Mouse (Mus musculus): ENCODE data around the gene Zbtb21.

Gene Zbtb21

GRCm38 (mm10) chr16:97941844-97942243, 20.6 kb downstream of the Zbtb21 start:
- DNase-seq, result no peak

- no peak for DNase-seq
Observed at GRCm38 (mm10) chr16:97940471-97940973, 21.9 kb downstream of the Zbtb21 start.

- no peak for DNase-seq
Observed at GRCm38 (mm10) chr16:97935815-97936214, 26.6 kb downstream of the Zbtb21 start.

- peak; percentile 34 for DNase-seq
Observed at GRCm38 (mm10) chr16:97930231-97930630, 32.2 kb downstream of the Zbtb21 start.

- no peak for DNase-seq
Observed at GRCm38 (mm10) chr16:97929520-97929919, 32.9 kb downstream of the Zbtb21 start.

- DNase-seq, result no peak
Observed at GRCm38 (mm10) chr16:97927331-97927938, 35.0 kb downstream of the Zbtb21 start.

GRCm38 (mm10) chr16:97926381-97926780, 36.0 kb downstream of the Zbtb21 start:
- DNase-seq, result no peak

- DNase-seq, result no peak
Observed at GRCm38 (mm10) chr16:97925760-97926159, 36.7 kb downstream of the Zbtb21 start.

GRCm38 (mm10) chr16:97923700-97924099, 38.7 kb downstream of the Zbtb21 start:
- no peak for DNase-seq

GRCm38 (mm10) chr16:97922779-97923126, 39.7 kb downstream of the Zbtb21 start:
- no peak for DNase-seq

GRCm38 (mm10) chr16:97921961-97922778, 40.3 kb downstream of the Zbtb21 start:
- DNase-seq, result peak; percentile 87

- no peak for DNase-seq
Observed at GRCm38 (mm10) chr16:97920621-97921020, 41.8 kb downstream of the Zbtb21 start.

GRCm38 (mm10) chr16:97919793-97920192, 42.6 kb downstream of the Zbtb21 start:
- DNase-seq, result no peak

- DNase-seq, result no peak
Observed at GRCm38 (mm10) chr16:97912873-97913272, 49.5 kb downstream of the Zbtb21 start.

- no peak for DNase-seq
Observed at GRCm38 (mm10) chr16:97909356-97909755, 53.1 kb downstream of the Zbtb21 start.

- DNase-seq, result no peak
Observed at GRCm38 (mm10) chr16:97907496-97907895, 54.9 kb downstream of the Zbtb21 start.

GRCm38 (mm10) chr16:97906337-97906736, 56.1 kb downstream of the Zbtb21 start:
- no peak for DNase-seq

- no peak for DNase-seq
Observed at GRCm38 (mm10) chr16:97905449-97905991, 56.9 kb downstream of the Zbtb21 start.

GRCm38 (mm10) chr16:97904035-97904434, 58.4 kb downstream of the Zbtb21 start:
- no peak for DNase-seq

- peak; percentile 57 for DNase-seq
Observed at GRCm38 (mm10) chr16:97897346-97898024, 64.9 kb downstream of the Zbtb21 start.

All from lung, postnatal 14 days (tissue).